In the genomic region with DNA sequence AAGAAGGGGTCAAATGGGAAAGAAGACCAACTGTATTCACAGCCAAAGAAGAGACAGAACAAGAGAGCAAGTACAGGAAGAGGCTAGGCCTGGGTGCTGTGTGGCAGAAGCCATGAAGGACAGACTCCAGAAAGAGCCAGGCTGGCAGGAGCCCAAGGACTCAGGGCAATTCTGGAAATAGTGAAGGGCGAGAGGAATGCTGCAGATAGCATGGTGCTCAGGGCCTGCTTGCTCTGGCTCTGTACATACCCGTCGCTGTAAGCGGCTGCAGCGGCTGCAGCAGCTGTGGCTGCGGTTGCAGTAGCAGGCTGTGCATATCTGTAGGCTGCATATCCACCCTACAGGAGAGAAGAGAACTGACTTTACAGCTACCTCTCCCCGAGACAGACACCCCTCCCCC, we compare ENCODE assay signal across 12 mouse cellular contexts. TPM values are rescaled to one million over a fixed set of nuclear protein-coding genes. Genes with fewer than 3 reads are reported as not detected.
DNase-seq lines count a peak whose midpoint lies in the region; ATAC-seq and TF ChIP-seq lines count a peak whose summit lies in the region.
"Had no signal": no experiment of that assay in that cellular context is flagged by ENCODE, and none has a peak within 500 bp of the region (broad histone marks: within the 10 kb centered on the region; RNA-seq: fewer than 3 reads in every experiment).

No protein-coding gene starts in this region.

- H3K4me2 ChIP-seq in kidney, embryonic 15.5 days = no peak overlapping the region

- no peaks in the 10 kb centered on the region for H3K27me3 ChIP-seq in kidney, adult 2 months (replicated peaks; ENCODE audit: control insufficient read depth, insufficient read depth, low read length)
- no peaks in the 10 kb centered on the region for H3K27me3 ChIP-seq in kidney, embryonic 15.5 days

- H3K36me3 ChIP-seq in kidney, adult 2 months (ENCODE audit: control insufficient read depth, insufficient read depth, low read length) = no peaks in the 10 kb centered on the region
- peaks cover 73% of the 10 kb centered on the region for H3K36me3 ChIP-seq in kidney, embryonic 15.5 days

- H3K9ac ChIP-seq in kidney, embryonic 15.5 days = no peak overlapping the region

- intact Hi-C loops in heart, postnatal 14 days (cut with DNase I) = no loop called here

- no peak for TF ChIP-seq CTCF in kidney, adult 2 months (conservative IDR thresholded peaks at IDR 0.05; ENCODE audit: insufficient read depth, insufficient read length, low read depth, low read length)

- peak; percentile 39 to 43 for DNase-seq in cerebellum, adult 18-20 months
- peak; percentile 48 for DNase-seq in kidney, adult 2 months
- DNase-seq in heart, adult 18-20 months = peak; percentile 74 to 79
- peak; percentile 62 to 77 for DNase-seq in heart, postnatal 14 days
- no peak for DNase-seq in gastrocnemius, adult 8-10 months (ENCODE audit: low spot score in 2 of 2)
- DNase-seq: layer of hippocampus, adult 9-11 months; lung, adult 18-20 months had no signal

- TF ChIP-seq POLR2A in kidney, adult 2 months (IDR thresholded peaks at IDR 0.05; ENCODE audit: low read depth, low read length) = no peak

- H3K4me1 ChIP-seq in kidney, adult 2 months (ENCODE audit: control insufficient read depth, insufficient read depth, low read length) = no peaks in the 10 kb centered on the region
- H3K4me1 ChIP-seq in kidney, embryonic 15.5 days = peaks cover 10% of the 10 kb centered on the region

- no peak for ATAC-seq in cerebellum, adult (ENCODE audit: insufficient number of reproducible peaks, low FRiP score, low TSS enrichment)
- ATAC-seq in kidney, embryonic 15.5 days (replicated peaks; ENCODE audit: low FRiP score) = no peak
- no peak for ATAC-seq in CD4-positive, CD25-positive, alpha-beta regulatory T cell, adult 4 months
- ATAC-seq: inflammation-experienced regulatory T-cells, adult 6 months had no signal

- H3K27ac ChIP-seq in kidney, adult 2 months (ENCODE audit: insufficient read depth, low read depth, low read length) = no peak overlapping the region
- no peak overlapping the region for H3K27ac ChIP-seq in kidney, embryonic 15.5 days

- 76% methylated on average over 7 of the region's 7 CpGs for WGBS in kidney, adult 2 months
- WGBS in kidney, embryonic 15.5 days = 91% methylated on average over 7 of the region's 7 CpGs

- no peak overlapping the region for H3K4me3 ChIP-seq in kidney, adult 2 months (ENCODE audit: insufficient read depth, low read depth, low read length)
- no peak overlapping the region for H3K4me3 ChIP-seq in kidney, embryonic 15.5 days (replicated peaks)

- no peaks in the 10 kb centered on the region for H3K9me3 ChIP-seq in kidney, embryonic 15.5 days (replicated peaks)

RNA-seq across cellular contexts. Expression of gene Mb, which starts 35.3 kb away (rescaled TPM):
- 1.6 and 123 TPM in 2 replicates for polyA plus RNA-seq in kidney, adult 2 months (2012; rRNA removed)
- polyA plus RNA-seq in kidney, embryonic 15.5 days (2015; fragmentation: Nextera tagmentation; extraction: Ambion mirVana) = 0.49 and 1.2 TPM in 2 replicates
- total RNA-seq in heart, adult 18-20 months (2021) = over 10,000 TPM; 19,183 to 21,770 TPM
- total RNA-seq in heart, postnatal 14 days (2021) = over 10,000 TPM; 12,884 to 13,789 TPM
- total RNA-seq in gastrocnemius, adult 8-10 months (2022) = 1,000 to 10,000 TPM; 3,053 to 3,564 (median 3,434) TPM
- not detected for polyA plus RNA-seq in CD4-positive, CD25-positive, alpha-beta regulatory T cell, adult 4 months (2017; shearing (Covaris generic))
- polyA plus RNA-seq: inflammation-experienced regulatory T-cells, adult 6 months had no signal

RNA-seq across cellular contexts. Expression of gene Apol6, which starts 41.3 kb away (rescaled TPM):
- 4.8 and 6.4 TPM in 2 replicates for polyA plus RNA-seq in kidney, adult 2 months (2012; rRNA removed)
- 0.23 TPM in 1 of 2 replicates, not detected in the other for polyA plus RNA-seq in kidney, embryonic 15.5 days (2015; fragmentation: Nextera tagmentation; extraction: Ambion mirVana)
- 1 to 10 TPM; 1.3 to 3.1 TPM for total RNA-seq in heart, adult 18-20 months (2021)
- total RNA-seq in heart, postnatal 14 days (2021) = 1 to 10 TPM in 1 of 2 experiments, under 1 TPM in 1; 0.66 to 2.5 TPM
- total RNA-seq in gastrocnemius, adult 8-10 months (2022) = 10 to 100 TPM; 29.4 to 66.8 (median 49.7) TPM
- not detected for polyA plus RNA-seq in CD4-positive, CD25-positive, alpha-beta regulatory T cell, adult 4 months (2017; shearing (Covaris generic))
- polyA plus RNA-seq: limb, embryonic 11.5 days had no signal

Comparison
In these comparisons a context has a peak if more than half of its experiments do, and no peak if none do; other contexts are left out.
1. DNase-seq: peak in cerebellum, adult 18-20 months (2 of 2), kidney, adult 2 months (single experiment), heart, adult 18-20 months (2 of 2) and heart, postnatal 14 days (2 of 2); none in gastrocnemius, adult 8-10 months (0 of 2).
2. RNA of gene Apol6, which starts 41.3 kb away (total RNA-seq): 29.4 to 66.8 TPM in gastrocnemius, adult 8-10 months; 1.3 to 3.1 TPM in heart, adult 18-20 months and 0.66 to 2.5 TPM in heart, postnatal 14 days; every median in the first group is over 4 times any median in the second.